Mouse (Mus musculus) liver, embryonic 14.5 days (tissue): ENCODE results near the gene Asb8. TPM values are rescaled to one million over a fixed set of nuclear protein-coding genes. Genes with fewer than 3 reads are reported as not detected.

Source experiments
- ATAC-seq: fragments of 200-750 bp; cut with Nextera tagmentation; 2 replicates; pipeline ENCODE4 v1.8.0; 2017; ENCODE audit warnings: moderate number of reproducible peaks, mild to moderate bottlenecking, moderate library complexity; ENCODE audit not compliant: insufficient read depth
- DNase-seq, 3 experiments: peaks; one replicate each; pipeline ENCODE4 v3.0.0-alpha.2; 2012 to 2013; ENCODE audit warnings: low read depth in 3 of 3, low spot score in 3 of 3
- H3K27ac ChIP-seq: fragments of 300-500 bp; sonication (generic); 2 replicates; pipeline ENCODE4 v1.5.1; 2014; ENCODE audit warnings: moderate library complexity, mild to moderate bottlenecking, control low read depth, inconsistent platforms
- H3K27me3 ChIP-seq: fragments of 300-500 bp; sonication (generic); 2 replicates; pipeline ENCODE4 v1.6.1; 2014; ENCODE audit warnings: mild to moderate bottlenecking, low read length, moderate library complexity; ENCODE audit not compliant: control insufficient read depth, insufficient read depth
- H3K36me3 ChIP-seq: fragments of 300-500 bp; sonication (generic); replicated peaks from 2 replicates; pipeline ENCODE4 v1.6.1; 2014; ENCODE audit warnings: low read depth; ENCODE audit not compliant: control insufficient read depth, insufficient read depth
- H3K4me1 ChIP-seq, 2 experiments: fragments of 200-500 bp in 1 of 2; fragments of 300-500 bp in 1 of 2; sonication (generic) in 1 of 2; replicated peaks; 2 replicates each; pipeline ENCODE4 v1.6.1; 2012 to 2014; ENCODE audit warnings: antibody characterized with exemption in 1 of 2, inconsistent platforms in 1 of 2, low read length in 1 of 2; ENCODE audit not compliant: control insufficient read depth in 2 of 2, insufficient read depth in 2 of 2
- H3K4me2 ChIP-seq: fragments of 300-500 bp; sonication (generic); 2 replicates; pipeline ENCODE4 v1.6.1; 2014; ENCODE audit warnings: low read depth, mild to moderate bottlenecking, control low read depth, moderate library complexity
- H3K4me3 ChIP-seq, 2 experiments: fragments of 200-500 bp in 1 of 2; fragments of 300-500 bp in 1 of 2; sonication (generic) in 1 of 2; 2 replicates each; pipeline ENCODE4 v1.5.1; 2012 to 2014; ENCODE audit warnings: low read depth in 2 of 2, low read length in 2 of 2, mild to moderate bottlenecking in 2 of 2, control low read depth in 1 of 2, inconsistent platforms in 1 of 2, moderate library complexity in 1 of 2; ENCODE audit not compliant: insufficient read depth in 1 of 2
- H3K9ac ChIP-seq: fragments of 300-500 bp; sonication (generic); replicated peaks from 2 replicates; pipeline ENCODE4 v1.6.1; 2014; ENCODE audit warnings: mild to moderate bottlenecking, control low read depth, moderate library complexity
- H3K9me3 ChIP-seq: fragments of 300-500 bp; sonication (generic); 2 replicates; pipeline ENCODE4 v1.6.1; 2016; ENCODE audit warnings: low read length, mixed read lengths; ENCODE audit not compliant: control insufficient read depth
- CTCF ChIP-seq: IDR thresholded peaks from 2 replicates; pipeline ENCODE4 v1.5.1; 2016; ENCODE audit warnings: antibody characterized with exemption, low read depth, control low read depth
- EP300 ChIP-seq: IDR thresholded peaks from 2 replicates; pipeline ENCODE4 v1.6.1; 2016; ENCODE audit warnings: antibody characterized with exemption, low read depth
- WGBS: fragments of 180-500 bp; shearing (Covaris S2); extraction: QIAGEN DNeasy Blood & Tissue Kit; methylation state at CpG from one replicate; pipeline ENCODE4 v1.1.7; 2014; ENCODE audit not compliant: insufficient replicate concordance; 5-methylcytosine and 5-hydroxymethylcytosine counted together
- polyA plus RNA-seq, 2 experiments: library from polyadenylated mRNA; depleted of rRNA in 1 of 2; stranded (reverse) in 1 of 2; unstranded in 1 of 2; fragments of >200 nt; fragmentation: Nextera tagmentation in 1 of 2; extraction: Ambion mirVana in 1 of 2; gene quantifications; 2 replicates each; pipeline versions ENCODE4 v1.2.1 to v1.2.3; 2012 to 2014

Asb8 gene
- polyA plus RNA-seq (2012; rRNA removed), result 9.7 and 15.1 TPM in 2 replicates
- 22.3 and 22.4 TPM in 2 replicates for polyA plus RNA-seq (2014; fragmentation: Nextera tagmentation; extraction: Ambion mirVana)

- TF ChIP-seq EP300 (no peak), CTCF (no peak)
- no peak within 1 kb of the TSS for H3K27ac ChIP-seq
- ATAC-seq (no peak), DNase-seq (no peak)
- no peak within 1 kb of the TSS for H3K4me2 ChIP-seq
- no peak within 1 kb of the TSS for H3K4me3 ChIP-seq
- H3K27me3 ChIP-seq, result peaks cover 49% of the 10 kb centered on the region
- 66% methylated on average over 5 of the region's 5 CpGs for WGBS
- H3K4me1 ChIP-seq, result no peaks in the 10 kb centered on the region
- H3K36me3 ChIP-seq, result no peaks in the 10 kb centered on the region
- no peaks in the 10 kb centered on the region for H3K9me3 ChIP-seq
- no peak within 1 kb of the TSS for H3K9ac ChIP-seq
Measured at GRCm38 (mm10) chr15:98165525-98165924, at the start of gene Asb8. Gene Asb8 (minus strand): TSS chr15:98165625.

- no peaks in the 10 kb centered on the region for H3K4me1 ChIP-seq
- H3K9ac ChIP-seq, result no peak overlapping the region
- no peak overlapping the region for H3K4me3 ChIP-seq
- H3K27me3 ChIP-seq, result no peaks in the 10 kb centered on the region
- H3K9me3 ChIP-seq, result no peaks in the 10 kb centered on the region
- TF ChIP-seq CTCF (no peak), EP300 (no peak)
- WGBS, result 23% methylated on average over 5 of the region's 5 CpGs
- no peak overlapping the region for H3K27ac ChIP-seq
- H3K36me3 ChIP-seq, result no peaks in the 10 kb centered on the region
- H3K4me2 ChIP-seq, result no peak overlapping the region
- DNase-seq (no peak), ATAC-seq (no peak)
Measured at GRCm38 (mm10) chr15:98214130-98214529, 48.7 kb upstream of the Asb8 start.

- no peak overlapping the region for H3K4me3 ChIP-seq
- H3K9me3 ChIP-seq, result no peaks in the 10 kb centered on the region
- TF ChIP-seq CTCF (no peak), EP300 (no peak)
- no peaks in the 10 kb centered on the region for H3K36me3 ChIP-seq
- no peaks in the 10 kb centered on the region for H3K27me3 ChIP-seq
- H3K4me1 ChIP-seq, result no peaks in the 10 kb centered on the region
- 40% methylated on average over 5 of the region's 5 CpGs for WGBS
- no peak overlapping the region for H3K4me2 ChIP-seq
- H3K27ac ChIP-seq, result no peak overlapping the region
- ATAC-seq, result no peak
- DNase-seq, result no peak
- H3K9ac ChIP-seq, result no peak overlapping the region
Measured at GRCm38 (mm10) chr15:98213336-98213870, 48.0 kb upstream of the Asb8 start.

GRCm38 (mm10) chr15:98209676-98210075 is 44.3 kb upstream of the Asb8 start:
- Histone ChIP-seq H3K4me3 (no peak overlapping the region), H3K9me3 (no peaks in the 10 kb centered on the region), H3K27me3 (no peaks in the 10 kb centered on the region), H3K27ac (no peak overlapping the region), H3K4me2 (no peak overlapping the region), H3K36me3 (no peaks in the 10 kb centered on the region), H3K9ac (no peak overlapping the region), H3K4me1 (no peaks in the 10 kb centered on the region)
- no peak for TF ChIP-seq EP300
- TF ChIP-seq CTCF, result no peak
- 47% methylated on average over 7 of the region's 7 CpGs for WGBS
- ATAC-seq (no peak), DNase-seq (no peak)

- H3K27ac ChIP-seq, result no peak within 1 kb of the TSS
- ATAC-seq, result no peak
- H3K36me3 ChIP-seq, result no peaks in the 10 kb centered on the region
- no peak for TF ChIP-seq CTCF
- TF ChIP-seq EP300, result no peak
- no peak within 1 kb of the TSS for H3K9ac ChIP-seq
- no peak within 1 kb of the TSS for H3K4me3 ChIP-seq
- H3K4me1 ChIP-seq, result no peaks in the 10 kb centered on the region
- H3K27me3 ChIP-seq, result no peaks in the 10 kb centered on the region
- 34% methylated on average over 3 of the region's 3 CpGs for WGBS
- no peak for DNase-seq
- H3K4me2 ChIP-seq, result no peak within 1 kb of the TSS
- no peaks in the 10 kb centered on the region for H3K9me3 ChIP-seq
Measured at GRCm38 (mm10) chr15:98195442-98195841, 30.0 kb upstream of the Asb8 start, which contains the start of gene Olfr288. Gene Olfr288 (minus strand): TSS chr15:98195542.
